Mouse (Mus musculus) liver, embryonic 16.5 days (tissue): ENCODE data around the gene Sult1c1. TPM values are rescaled to one million over a fixed set of nuclear protein-coding genes. Genes with fewer than 3 reads are reported as not detected.
"Not testable (repeated sequence)": the region's sequence is repeated elsewhere in the genome, so short reads cannot be mapped to it uniquely, and the experiment has no call there.

ENCODE experiments used
- ATAC-seq: fragments of 200-750 bp; cut with Nextera tagmentation; 2 replicates; pipeline ENCODE4 v1.8.0; 2017; ENCODE audit warnings: low read depth, mild to moderate bottlenecking, moderate number of reproducible peaks, moderate library complexity
- H3K27ac ChIP-seq: fragments of 300-500 bp; sonication (generic); 2 replicates; pipeline ENCODE4 v1.5.1; 2014; ENCODE audit warnings: mild to moderate bottlenecking, low read length
- H3K27me3 ChIP-seq: fragments of 300-500 bp; sonication (generic); 2 replicates; pipeline ENCODE4 v1.6.1; 2014; ENCODE audit warnings: low read depth, low read length, mixed read lengths; ENCODE audit not compliant: control insufficient read depth, insufficient read depth
- H3K36me3 ChIP-seq: fragments of 300-500 bp; sonication (generic); 2 replicates; pipeline ENCODE4 v1.6.1; 2014; ENCODE audit warnings: mild to moderate bottlenecking; ENCODE audit not compliant: control insufficient read depth, insufficient read depth
- H3K4me1 ChIP-seq: fragments of 300-500 bp; sonication (generic); 2 replicates; pipeline ENCODE4 v1.6.1; 2014; ENCODE audit warnings: low read depth, low read length, mixed read lengths; ENCODE audit not compliant: control insufficient read depth
- H3K4me2 ChIP-seq: fragments of 300-500 bp; sonication (generic); 2 replicates; pipeline ENCODE4 v1.6.1; 2014; ENCODE audit warnings: low read depth, low read length, mixed read lengths
- H3K4me3 ChIP-seq: fragments of 300-500 bp; sonication (generic); 2 replicates; pipeline ENCODE4 v1.5.1; 2014; ENCODE audit warnings: low read depth, mild to moderate bottlenecking, low read length
- H3K9ac ChIP-seq: fragments of 300-500 bp; sonication (generic); 2 replicates; pipeline ENCODE4 v1.6.1; 2014; ENCODE audit warnings: low read depth, low read length
- H3K9me3 ChIP-seq: fragments of 300-500 bp; sonication (generic); replicated peaks from 2 replicates; pipeline ENCODE4 v1.6.1; 2016; ENCODE audit warnings: low read length; ENCODE audit not compliant: control insufficient read depth
- WGBS: fragments of 180-500 bp; shearing (Covaris S2); extraction: QIAGEN DNeasy Blood & Tissue Kit; methylation state at CpG from one replicate; pipeline ENCODE4 v1.1.7; 2014; ENCODE audit not compliant: insufficient replicate concordance; 5-methylcytosine and 5-hydroxymethylcytosine counted together
- polyA plus RNA-seq: library from polyadenylated mRNA; unstranded; fragments of >200 nt; fragmentation: Nextera tagmentation; extraction: Ambion mirVana; gene quantifications from 2 replicates; pipeline ENCODE4 v1.2.1, GENCODE M21; 2015

The Sult1c1 gene
- polyA plus RNA-seq: not detected in 2 replicates

GRCm38 (mm10) chr17:53990574-53990973, at the start of gene Sult1c1:
Gene Sult1c1 (minus strand): TSS chr17:53990674.
- Histone ChIP-seq H3K36me3 (no peaks in the 10 kb centered on the region), H3K27me3 (no peaks in the 10 kb centered on the region), H3K27ac (no peak within 1 kb of the TSS), H3K4me3 (no peak within 1 kb of the TSS), H3K4me1 (no peaks in the 10 kb centered on the region), H3K4me2 (no peak within 1 kb of the TSS), H3K9ac (no peak within 1 kb of the TSS), H3K9me3 (no peaks in the 10 kb centered on the region; the same call in 1 of the 2 replicates)
- ATAC-seq: no peak
- WGBS: 58% methylated on average over 6 of the region's 6 CpGs

GRCm38 (mm10) chr17:54014204-54014603, 23.7 kb upstream of the Sult1c1 start:
- WGBS: 16% methylated on average over 1 of the region's 1 CpGs
- Histone ChIP-seq H3K9ac (no peak overlapping the region), H3K27me3 (no peaks in the 10 kb centered on the region), H3K4me3 (no peak overlapping the region), H3K36me3 (no peaks in the 10 kb centered on the region), H3K27ac (no peak overlapping the region), H3K4me2 (no peak overlapping the region), H3K9me3 (no peaks in the 10 kb centered on the region), H3K4me1 (no peaks in the 10 kb centered on the region)
- ATAC-seq: no peak

GRCm38 (mm10) chr17:54011196-54011595, 20.7 kb upstream of the Sult1c1 start:
- Histone ChIP-seq H3K4me2 (no peak overlapping the region), H3K4me3 (no peak overlapping the region), H3K36me3 (no peaks in the 10 kb centered on the region), H3K27me3 (no peaks in the 10 kb centered on the region), H3K9ac (no peak overlapping the region), H3K27ac (no peak overlapping the region), H3K9me3 (no peaks in the 10 kb centered on the region), H3K4me1 (no peaks in the 10 kb centered on the region)
- ATAC-seq: no peak

- not testable (repeated sequence) for H3K27me3 ChIP-seq, H3K4me2 ChIP-seq, H3K4me1 ChIP-seq, H3K27ac ChIP-seq, ATAC-seq, H3K36me3 ChIP-seq, H3K9ac ChIP-seq, H3K4me3 ChIP-seq, H3K9me3 ChIP-seq
- 41% methylated on average over 1 of the region's 1 CpGs for WGBS
These were observed 20.1 kb upstream of the Sult1c1 start for GRCm38 (mm10) chr17:54010536-54010935.

GRCm38 (mm10) chr17:54003522-54003921, 13.0 kb upstream of the Sult1c1 start:
- Histone ChIP-seq H3K9ac (no peak overlapping the region), H3K27me3 (no peaks in the 10 kb centered on the region), H3K4me2 (no peak overlapping the region), H3K4me1 (no peaks in the 10 kb centered on the region), H3K9me3 (no peaks in the 10 kb centered on the region), H3K27ac (no peak overlapping the region), H3K4me3 (no peak overlapping the region), H3K36me3 (no peaks in the 10 kb centered on the region)
- 39% methylated on average over 4 of the region's 4 CpGs for WGBS
- ATAC-seq: no peak

- Histone ChIP-seq H3K36me3 (no peaks in the 10 kb centered on the region), H3K9ac (no peak overlapping the region), H3K27ac (no peak overlapping the region), H3K4me2 (no peak overlapping the region), H3K4me1 (no peaks in the 10 kb centered on the region), H3K9me3 (no peaks in the 10 kb centered on the region; the same call in 1 of the 2 replicates), H3K4me3 (no peak overlapping the region), H3K27me3 (no peaks in the 10 kb centered on the region)
- WGBS: 54% methylated on average over 4 of the region's 4 CpGs
- no peak for ATAC-seq
These were observed 16.9 kb downstream of the Sult1c1 start for GRCm38 (mm10) chr17:53973606-53974005.

- 71% methylated on average over 19 of the region's 19 CpGs for WGBS
- Histone ChIP-seq H3K9ac (no peak overlapping the region), H3K4me3 (no peak overlapping the region), H3K4me1 (no peaks in the 10 kb centered on the region), H3K9me3 (peaks cover 3% of the 10 kb centered on the region), H3K27me3 (no peaks in the 10 kb centered on the region), H3K36me3 (no peaks in the 10 kb centered on the region), H3K27ac (no peak overlapping the region), H3K4me2 (no peak overlapping the region)
- ATAC-seq: no peak
These were observed 48.8 kb downstream of the Sult1c1 start for GRCm38 (mm10) chr17:53941569-53942162.

- H3K9me3 ChIP-seq: peaks cover 3% of the 10 kb centered on the region
- H3K36me3 ChIP-seq: no peaks in the 10 kb centered on the region
- H3K9ac ChIP-seq: no peak overlapping the region
- H3K27ac ChIP-seq: no peak overlapping the region
- no peaks in the 10 kb centered on the region for H3K27me3 ChIP-seq
- no peak overlapping the region for H3K4me2 ChIP-seq
- no peak overlapping the region for H3K4me3 ChIP-seq
- no peak for ATAC-seq
- WGBS: 66% methylated on average over 8 of the region's 8 CpGs
- no peaks in the 10 kb centered on the region for H3K4me1 ChIP-seq
These were observed 49.7 kb downstream of the Sult1c1 start for GRCm38 (mm10) chr17:53940726-53941125.
